Mouse (Mus musculus) CH12.LX (cell line): Measurements from ENCODE around the gene Nthl1.

Experiments
- CHD2 ChIP-seq: IDR thresholded peaks from 2 replicates; pipeline ENCODE4 v1.6.1; 2011; ENCODE audit warnings: low read length, improper control_type of control experiment
- CTCF ChIP-seq, 2 experiments: IDR thresholded peaks in 1 of 2; conservative IDR thresholded peaks in 1 of 2; 2 replicates each; pipeline ENCODE4 v1.5.1; 2011 to 2012; ENCODE audit warnings: low read depth in 2 of 2, low read length in 2 of 2, improper control_type of control experiment in 1 of 2, inconsistent platforms in 1 of 2, mild to moderate bottlenecking in 1 of 2, moderate library complexity in 1 of 2
- EP300 ChIP-seq: IDR thresholded peaks from 2 replicates; pipeline ENCODE4 v1.6.1; 2011; ENCODE audit warnings: low read length, improper control_type of control experiment
- MAX ChIP-seq: IDR thresholded peaks from 2 replicates; pipeline ENCODE4 v1.6.1; 2011; ENCODE audit warnings: low read length, improper control_type of control experiment
- MYC ChIP-seq: IDR thresholded peaks from 2 replicates; pipeline ENCODE4 v1.6.1; 2011; ENCODE audit warnings: low read depth, mild to moderate bottlenecking, improper control_type of control experiment, low read length
- POLR2A ChIP-seq: IDR thresholded peaks from 2 replicates; pipeline ENCODE4 v1.6.1; 2011; ENCODE audit warnings: low read depth, mild to moderate bottlenecking, improper control_type of control experiment, low read length
- POLR2AphosphoS2 ChIP-seq: IDR thresholded peaks from 2 replicates; pipeline ENCODE4 v1.6.1; 2011; ENCODE audit warnings: low read depth, low read length, improper control_type of control experiment
- RCOR1 ChIP-seq: conservative IDR thresholded peaks from 2 replicates; pipeline ENCODE4 v1.6.1; 2012; ENCODE audit warnings: low read depth, mild to moderate bottlenecking, inconsistent platforms, low read length, improper control_type of control experiment
- TBP ChIP-seq: conservative IDR thresholded peaks from 2 replicates; pipeline ENCODE4 v1.6.1; 2011; ENCODE audit warnings: low read depth, low read length, improper control_type of control experiment
- TCF12 ChIP-seq: IDR thresholded peaks from 2 replicates; pipeline ENCODE4 v1.6.1; 2014; ENCODE audit warnings: low read depth, mild to moderate bottlenecking, inconsistent platforms, low read length, improper control_type of control experiment
- ZC3H11A ChIP-seq: IDR thresholded peaks from 2 replicates; pipeline ENCODE4 v1.6.1; 2012; ENCODE audit warnings: low read depth, mild to moderate bottlenecking, inconsistent platforms, low read length, improper control_type of control experiment
- ZMIZ1 ChIP-seq: IDR thresholded peaks from 2 replicates; pipeline ENCODE4 v1.6.1; 2012; ENCODE audit warnings: low read depth, mild to moderate bottlenecking, inconsistent platforms, low read length, improper control_type of control experiment

GRCm38 (mm10) chr17:24635024-24635423, 2.5 kb downstream of the Nthl1 start:
- TF ChIP-seq ZC3H11A, result no peak
- no peak for TF ChIP-seq CHD2
- no peak for TF ChIP-seq TBP
- TF ChIP-seq CTCF (conservative IDR thresholded peaks at IDR 0.05 in 1 of 2, IDR thresholded peaks at IDR 0.05 in 1 of 2; ENCODE audit: low read depth in 2 of 2, low read length in 2 of 2), result no peak
- no peak for TF ChIP-seq POLR2AphosphoS2
- TF ChIP-seq MAX, result no peak
- no peak for TF ChIP-seq RCOR1
- TF ChIP-seq POLR2A, result no peak
- TF ChIP-seq ZMIZ1, result no peak
- no peak for TF ChIP-seq MYC
- no peak for TF ChIP-seq EP300
- no peak for TF ChIP-seq TCF12
